Mouse (Mus musculus): ENCODE results near the gene Dph1.

- TF ChIP-seq CTCF (IDR thresholded peaks at IDR 0.05; ENCODE audit: low read depth) = no peak
- TF ChIP-seq EP300 (IDR thresholded peaks at IDR 0.05; ENCODE audit: low read depth) = no peak
These were observed 59.7 kb downstream of the Dph1 start for GRCm38 (mm10) chr11:75131300-75131699.

Data from heart, postnatal 0 days (tissue).